In genomic region chr2:69323018-69323417, GRCm38 (mm10) we compare ENCODE assay signal across 29 mouse cellular contexts. TPM values are rescaled to one million over a fixed set of nuclear protein-coding genes. Genes with fewer than 3 reads are reported as not detected.
A peak's percentile ranks its signal among the peaks of the same experiment; 100 is the strongest.
DNase-seq lines count a peak whose midpoint lies in the region; ATAC-seq and TF ChIP-seq lines count a peak whose summit lies in the region.
"Had no signal": no experiment of that assay in that cellular context is flagged by ENCODE, and none has a peak within 500 bp of the region (broad histone marks: within the 10 kb centered on the region; RNA-seq: fewer than 3 reads in every experiment).

No protein-coding gene starts in this region.

- ATAC-seq in intestine, postnatal 0 days: peak; percentile 47; the same call in 1 of the 2 replicates
- ATAC-seq in intestine, embryonic 15.5 days: no peak
- peak; percentile 92 for ATAC-seq in stomach, postnatal 0 days (ENCODE audit: low FRiP score, low TSS enrichment)
- ATAC-seq in midbrain, embryonic 14.5 days (ENCODE audit: low FRiP score, low TSS enrichment): no peak
- ATAC-seq: CD4-positive, CD25-positive, alpha-beta regulatory T cell, adult 4 months; forebrain, embryonic 14.5 days; forebrain, embryonic 16.5 days had no signal

- no peaks in the 10 kb centered on the region for H3K36me3 ChIP-seq in intestine, postnatal 0 days (ENCODE audit: control insufficient read depth, insufficient read depth)
- no peaks in the 10 kb centered on the region for H3K36me3 ChIP-seq in intestine, embryonic 15.5 days
- no peaks in the 10 kb centered on the region for H3K36me3 ChIP-seq in stomach, postnatal 0 days (ENCODE audit: control insufficient read depth, insufficient read depth, low read length)
- no peaks in the 10 kb centered on the region for H3K36me3 ChIP-seq in midbrain, embryonic 14.5 days (ENCODE audit: control insufficient read depth, insufficient read depth, low read length)
- H3K36me3 ChIP-seq: embryonic facial prominence, embryonic 10.5 days; embryonic facial prominence, embryonic 12.5 days; forebrain, embryonic 10.5 days; forebrain, embryonic 12.5 days; G1E had no signal

- TF ChIP-seq CTCF in intestine, postnatal 0 days (IDR thresholded peaks at IDR 0.05; ENCODE audit: low read depth): no peak
- no peak for TF ChIP-seq CTCF in stomach, postnatal 0 days (IDR thresholded peaks at IDR 0.05; ENCODE audit: low read depth)

- 74% methylated on average over 4 of the region's 4 CpGs for WGBS in intestine, postnatal 0 days
- WGBS in intestine, embryonic 15.5 days: 81% methylated on average over 4 of the region's 4 CpGs
- 64% methylated on average over 4 of the region's 4 CpGs for WGBS in stomach, postnatal 0 days
- 90% methylated on average over 4 of the region's 4 CpGs for WGBS in midbrain, embryonic 14.5 days

- H3K27me3 ChIP-seq in intestine, postnatal 0 days (replicated peaks; ENCODE audit: control insufficient read depth, insufficient read depth, low read length): no peaks in the 10 kb centered on the region
- H3K27me3 ChIP-seq in intestine, embryonic 15.5 days (replicated peaks): no peaks in the 10 kb centered on the region
- H3K27me3 ChIP-seq in stomach, postnatal 0 days (ENCODE audit: control insufficient read depth, insufficient read depth, low read length): no peaks in the 10 kb centered on the region
- H3K27me3 ChIP-seq in midbrain, embryonic 14.5 days (ENCODE audit: control insufficient read depth, insufficient read depth, low read length): peaks cover 16% of the 10 kb centered on the region
- H3K27me3 ChIP-seq: CH12.LX; embryonic facial prominence, embryonic 12.5 days had no signal

- no peaks in the 10 kb centered on the region for H3K9me3 ChIP-seq in intestine, postnatal 0 days (ENCODE audit: control insufficient read depth)
- H3K9me3 ChIP-seq in intestine, embryonic 15.5 days: no peaks in the 10 kb centered on the region
- no peaks in the 10 kb centered on the region for H3K9me3 ChIP-seq in stomach, postnatal 0 days (ENCODE audit: control insufficient read depth, low read length)
- no peaks in the 10 kb centered on the region for H3K9me3 ChIP-seq in midbrain, embryonic 14.5 days (ENCODE audit: control insufficient read depth, low read length)
- H3K9me3 ChIP-seq: embryonic facial prominence, embryonic 10.5 days; embryonic facial prominence, embryonic 12.5 days; forebrain, embryonic 10.5 days; forebrain, embryonic 12.5 days; G1E had no signal

- no peak overlapping the region for H3K9ac ChIP-seq in intestine, postnatal 0 days (ENCODE audit: low read depth, low read length)
- no peak overlapping the region for H3K9ac ChIP-seq in intestine, embryonic 15.5 days
- no peak overlapping the region for H3K9ac ChIP-seq in stomach, postnatal 0 days (ENCODE audit: low read length)
- no peak overlapping the region for H3K9ac ChIP-seq in midbrain, embryonic 14.5 days (replicated peaks; ENCODE audit: low read length)
- H3K9ac ChIP-seq: embryonic facial prominence, embryonic 12.5 days; forebrain, embryonic 12.5 days had no signal

- H3K27ac ChIP-seq in intestine, postnatal 0 days (ENCODE audit: low read depth, low read length): no peak overlapping the region
- no peak overlapping the region for H3K27ac ChIP-seq in intestine, embryonic 15.5 days
- H3K27ac ChIP-seq in stomach, postnatal 0 days (replicated peaks): no peak overlapping the region
- no peak overlapping the region for H3K27ac ChIP-seq in midbrain, embryonic 14.5 days (replicated peaks; ENCODE audit: low read depth, low read length)
- H3K27ac ChIP-seq: embryonic facial prominence, embryonic 10.5 days; embryonic facial prominence, embryonic 12.5 days; forebrain, embryonic 10.5 days; forebrain, embryonic 12.5 days had no signal

- H3K4me3 ChIP-seq in intestine, postnatal 0 days (ENCODE audit: low read depth, low read length): no peak overlapping the region
- H3K4me3 ChIP-seq in intestine, embryonic 15.5 days (replicated peaks): no peak overlapping the region
- no peak overlapping the region for H3K4me3 ChIP-seq in stomach, postnatal 0 days (ENCODE audit: low read depth, low read length)
- no peak overlapping the region for H3K4me3 ChIP-seq in midbrain, embryonic 14.5 days (replicated peaks; ENCODE audit: low read depth, low read length)
- H3K4me3 ChIP-seq: embryonic facial prominence, embryonic 10.5 days; embryonic facial prominence, embryonic 12.5 days; erythroblast, embryonic 14.5 days; forebrain, embryonic 10.5 days; forebrain, embryonic 12.5 days had no signal

- TF ChIP-seq EP300 in stomach, postnatal 0 days (optimal IDR thresholded peaks at IDR 0.05): no peak

- no peaks in the 10 kb centered on the region for H3K4me1 ChIP-seq in intestine, postnatal 0 days (replicated peaks; ENCODE audit: control insufficient read depth, insufficient read depth, low read length)
- H3K4me1 ChIP-seq in intestine, embryonic 15.5 days (replicated peaks): no peaks in the 10 kb centered on the region
- H3K4me1 ChIP-seq in stomach, postnatal 0 days (replicated peaks; ENCODE audit: control insufficient read depth, insufficient read depth): no peaks in the 10 kb centered on the region
- H3K4me1 ChIP-seq in midbrain, embryonic 14.5 days (ENCODE audit: control insufficient read depth, insufficient read depth, low read length): no peaks in the 10 kb centered on the region
- H3K4me1 ChIP-seq: embryonic facial prominence, embryonic 10.5 days; embryonic facial prominence, embryonic 12.5 days; forebrain, embryonic 10.5 days; forebrain, embryonic 12.5 days had no signal

- DNase-seq in 416B (ENCODE audit: low read depth) (peak; percentile 29), NIH3T3 (ENCODE audit: low read depth) (peak; percentile 7)
- peak; percentile 28 for DNase-seq in stomach, postnatal 0 days (ENCODE audit: low spot score)
- no peak for DNase-seq in gastrocnemius, adult 18-20 months (ENCODE audit: low spot score)
- DNase-seq in frontal cortex, postnatal 10 days (ENCODE audit: low spot score in 2 of 2): no peak
- no peak for DNase-seq in midbrain, embryonic 14.5 days
- DNase-seq: adrenal gland, adult 2 months; adrenal gland, postnatal 10 days; adrenal gland, postnatal 25 days; cerebellum, adult 11 months; cerebellum, adult 18-20 months; cerebellum, adult 8-10 months; cerebellum, postnatal 10 days; cerebellum, postnatal 25 days had no signal

- H3K4me2 ChIP-seq in intestine, postnatal 0 days (replicated peaks; ENCODE audit: low read depth): no peak overlapping the region
- H3K4me2 ChIP-seq in intestine, embryonic 15.5 days (replicated peaks): no peak overlapping the region
- no peak overlapping the region for H3K4me2 ChIP-seq in stomach, postnatal 0 days (replicated peaks; ENCODE audit: low read depth)
- H3K4me2 ChIP-seq in midbrain, embryonic 14.5 days (ENCODE audit: low read length): no peak overlapping the region
- H3K4me2 ChIP-seq: embryonic facial prominence, embryonic 12.5 days; forebrain, embryonic 12.5 days had no signal

RNA-seq across cellular contexts. Expression of gene Abcb11, which starts 19.4 kb away (rescaled TPM):
- 2.8 and 4.0 TPM in 2 replicates for polyA plus RNA-seq in intestine, postnatal 0 days (2015; fragmentation: Nextera tagmentation; extraction: Ambion mirVana)
- polyA plus RNA-seq in intestine, embryonic 15.5 days (2015; fragmentation: Nextera tagmentation; extraction: Ambion mirVana): 1.7 and 2.7 TPM in 2 replicates
- polyA plus RNA-seq in stomach, postnatal 0 days (2015; fragmentation: Nextera tagmentation; extraction: Ambion mirVana): 0.96 and 1.4 TPM in 2 replicates
- total RNA-seq in gastrocnemius, adult 18-20 months (2021): under 1 TPM in 1 of 2 experiments, not detected in 1; 0.14 TPM
- polyA plus RNA-seq in midbrain, embryonic 14.5 days (2014; fragmentation: Nextera tagmentation; extraction: Ambion mirVana): not detected in 2 replicates
- polyA plus RNA-seq: adrenal gland, adult 2 months; cortical plate, adult 2 months; embryonic facial prominence, embryonic 10.5 days; embryonic facial prominence, embryonic 12.5 days; embryonic facial prominence, embryonic 14.5 days; erythroblast, embryonic 14.5 days; forebrain, embryonic 10.5 days; forebrain, embryonic 12.5 days; G1E had no signal

RNA-seq across cellular contexts. Expression of gene Dhrs9, which starts 57.2 kb away (rescaled TPM):
- 2.2 TPM in 2 replicates for polyA plus RNA-seq in intestine, postnatal 0 days (2015; fragmentation: Nextera tagmentation; extraction: Ambion mirVana)
- polyA plus RNA-seq in intestine, embryonic 15.5 days (2015; fragmentation: Nextera tagmentation; extraction: Ambion mirVana): 0.36 and 0.37 TPM in 2 replicates
- 5.1 and 5.8 TPM in 2 replicates for polyA plus RNA-seq in stomach, postnatal 0 days (2015; fragmentation: Nextera tagmentation; extraction: Ambion mirVana)
- total RNA-seq in gastrocnemius, adult 18-20 months (2021): under 1 TPM in 1 of 2 experiments, not detected in 1; 0.05 TPM
- polyA plus RNA-seq in midbrain, embryonic 14.5 days (2014; fragmentation: Nextera tagmentation; extraction: Ambion mirVana): not detected in 2 replicates
- total RNA-seq: CH12.LX had no signal
- polyA plus RNA-seq: brain, embryonic 14.5 days; CD4-positive, CD25-positive, alpha-beta regulatory T cell, adult 4 months; cortical plate, adult 2 months; embryonic facial prominence, embryonic 10.5 days; embryonic facial prominence, embryonic 12.5 days; embryonic facial prominence, embryonic 14.5 days; erythroblast, embryonic 14.5 days; forebrain, embryonic 10.5 days; forebrain, embryonic 12.5 days; forebrain, embryonic 14.5 days; forebrain, embryonic 16.5 days; G1E had no signal

Comparison
In these comparisons a context has a peak if more than half of its experiments do, and no peak if none do; other contexts are left out.
1. ATAC-seq: peak in intestine, postnatal 0 days (single experiment) and stomach, postnatal 0 days (single experiment); none in intestine, embryonic 15.5 days (single experiment) and midbrain, embryonic 14.5 days (single experiment).
2. DNase-seq: peak in 416B (single experiment), NIH3T3 (single experiment) and stomach, postnatal 0 days (single experiment); none in gastrocnemius, adult 18-20 months (single experiment), frontal cortex, postnatal 10 days (0 of 2) and midbrain, embryonic 14.5 days (single experiment).